Mouse (Mus musculus) liver, postnatal 0 days (tissue): ENCODE results near the gene Slx4.

Source experiments
- CTCF ChIP-seq: sonication (generic); IDR thresholded peaks from 2 replicates; pipeline ENCODE4 v1.5.1; 2016; ENCODE audit warnings: antibody characterized with exemption, low read depth
- EP300 ChIP-seq: IDR thresholded peaks from 2 replicates; pipeline ENCODE4 v1.6.1; 2016; ENCODE audit warnings: antibody characterized with exemption, low read depth, mild to moderate bottlenecking

DNA sequence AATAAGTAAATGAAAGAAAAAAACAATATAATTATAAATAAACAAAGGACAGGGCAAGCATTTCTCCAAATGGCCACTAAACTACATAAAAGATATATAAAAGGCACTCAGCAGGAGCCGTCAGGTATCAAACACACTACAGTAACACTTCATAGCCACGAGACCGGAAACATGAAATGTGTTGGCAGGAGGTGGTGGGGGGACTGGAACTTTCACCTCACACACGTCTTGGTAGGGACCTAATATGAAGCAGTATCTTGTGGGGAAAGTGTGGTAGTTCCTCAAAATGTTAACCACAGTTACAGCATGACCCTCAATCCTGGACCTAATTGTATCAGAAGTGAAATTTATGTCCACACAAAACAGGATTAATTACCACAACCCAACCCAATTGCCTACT lies 21.4 kb downstream of the Slx4 start:
- TF ChIP-seq CTCF = no peak
- TF ChIP-seq EP300 = no peak
